Mouse (Mus musculus) thymus, postnatal 14 days (tissue): ENCODE data around the gene Wdr43.
A peak's percentile ranks its signal among the peaks of the same experiment; 100 is the strongest.
"Not testable (repeated sequence)": the region's sequence is repeated elsewhere in the genome, so short reads cannot be mapped to it uniquely, and the experiment has no call there.

Experiments used
- DNase-seq: peaks from one replicate; pipeline ENCODE4 v3.0.0; 2021

Wdr43 gene

GRCm38 (mm10) chr17:71615638-71616318, at the start of gene Wdr43:
Gene Wdr43 (plus strand): TSS chr17:71615895.
- DNase-seq = peak; percentile 96

- DNase-seq = no peak
Measured at GRCm38 (mm10) chr17:71579176-71579705, 36.5 kb upstream of the Wdr43 start.

DNA sequence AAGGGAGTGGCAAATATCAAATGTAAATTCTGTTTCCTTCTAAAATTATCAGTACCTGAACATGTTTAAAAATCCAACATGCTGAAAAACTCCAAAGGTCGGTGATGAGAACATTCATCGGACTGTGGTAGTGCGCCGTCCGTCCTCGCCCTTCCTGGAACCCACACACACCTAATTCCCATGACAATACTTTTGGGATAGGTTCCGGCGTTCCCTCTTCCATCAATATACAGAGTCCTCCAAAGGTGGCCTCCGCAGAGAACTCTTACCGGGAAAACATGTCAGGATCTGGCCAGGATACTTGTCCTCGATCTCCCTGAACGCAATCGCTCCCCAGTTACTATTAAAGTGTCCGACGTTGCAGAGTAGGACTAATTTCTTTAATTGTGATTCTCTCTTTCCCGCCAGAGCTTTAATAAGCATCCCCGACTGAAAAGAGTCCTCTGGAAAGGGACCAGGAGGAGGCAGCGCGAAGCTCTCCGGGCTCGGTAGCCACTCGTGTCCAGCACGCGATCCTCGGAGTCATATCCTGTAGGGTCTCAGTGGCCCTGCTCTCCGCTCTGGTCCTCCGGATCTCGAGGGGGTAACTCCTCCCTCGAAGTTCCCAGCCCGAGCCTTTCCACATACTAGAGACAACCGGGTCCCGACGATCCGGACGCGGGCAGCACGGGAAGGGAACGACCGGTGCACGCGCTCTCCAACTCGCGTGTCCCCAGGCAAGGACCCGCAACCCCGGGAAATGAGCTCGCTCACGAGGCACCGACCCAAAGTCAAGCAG, 17.6 kb upstream of the Wdr43 start:
- no peak for DNase-seq

GRCm38 (mm10) chr17:71598659-71599554, 16.8 kb upstream of the Wdr43 start:
- DNase-seq = peak; percentile 92

GRCm38 (mm10) chr17:71616319-71617032, 781 bp downstream of the Wdr43 start:
- DNase-seq = peak; percentile 50

DNA sequence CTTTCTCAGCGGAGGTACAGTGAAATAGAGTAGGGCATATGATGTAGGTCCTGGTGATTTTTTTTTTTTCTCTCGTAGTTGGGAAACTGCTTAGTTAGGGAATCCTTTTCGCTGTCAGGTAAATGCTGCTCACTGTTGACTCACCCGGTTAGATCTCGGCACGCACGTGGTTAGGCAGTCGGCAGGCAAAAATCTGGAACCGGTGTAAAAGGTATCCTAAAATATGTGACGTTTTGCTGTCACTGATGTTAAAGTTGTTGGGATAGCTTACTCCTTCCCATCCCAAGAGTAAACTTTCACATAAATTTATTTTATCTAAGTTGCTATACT, 1.3 kb downstream of the Wdr43 start:
- DNase-seq = no peak

DNA sequence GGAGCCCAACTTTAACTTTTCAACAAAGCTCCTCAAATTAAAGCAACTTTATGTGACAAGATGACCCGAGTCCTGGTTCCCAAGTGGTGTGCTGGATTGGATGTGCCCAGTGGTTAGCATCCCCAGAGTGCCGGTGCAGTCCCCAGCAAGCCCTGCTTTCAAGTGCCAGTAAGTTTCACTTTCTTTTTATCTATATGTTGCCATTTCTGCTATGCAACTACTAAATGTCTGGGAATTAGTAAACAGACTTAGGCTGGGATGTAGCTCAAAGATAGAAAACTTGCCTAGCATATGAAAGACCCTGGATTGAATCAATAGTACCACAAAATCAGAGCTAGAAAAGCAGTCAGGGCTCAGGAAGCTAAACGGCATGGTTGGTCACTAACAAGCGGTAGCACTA, 2.3 kb downstream of the Wdr43 start:
- DNase-seq = no peak

GRCm38 (mm10) chr17:71631806-71632205, 16.1 kb downstream of the Wdr43 start:
- DNase-seq = no peak

DNA sequence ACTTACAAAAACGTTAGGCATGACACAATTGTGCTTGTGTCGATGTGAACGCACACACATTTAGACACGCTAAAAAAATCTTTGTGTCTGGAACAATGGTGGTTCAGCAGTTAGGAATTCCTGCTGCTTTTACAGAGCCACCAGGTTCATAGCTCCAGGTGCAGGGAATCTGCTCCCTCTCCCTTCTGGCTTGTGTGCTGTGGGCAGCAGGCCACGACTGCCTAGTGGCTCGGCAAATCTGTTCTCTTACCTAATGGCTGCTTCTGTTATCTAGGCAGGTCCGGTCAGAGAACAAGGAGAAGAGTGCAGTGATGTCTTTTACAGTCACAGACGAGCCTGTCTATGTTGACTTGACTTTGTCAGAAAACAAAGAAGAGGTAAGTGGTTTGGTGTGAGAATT, 17.7 kb downstream of the Wdr43 start:
- no peak for DNase-seq

DNA sequence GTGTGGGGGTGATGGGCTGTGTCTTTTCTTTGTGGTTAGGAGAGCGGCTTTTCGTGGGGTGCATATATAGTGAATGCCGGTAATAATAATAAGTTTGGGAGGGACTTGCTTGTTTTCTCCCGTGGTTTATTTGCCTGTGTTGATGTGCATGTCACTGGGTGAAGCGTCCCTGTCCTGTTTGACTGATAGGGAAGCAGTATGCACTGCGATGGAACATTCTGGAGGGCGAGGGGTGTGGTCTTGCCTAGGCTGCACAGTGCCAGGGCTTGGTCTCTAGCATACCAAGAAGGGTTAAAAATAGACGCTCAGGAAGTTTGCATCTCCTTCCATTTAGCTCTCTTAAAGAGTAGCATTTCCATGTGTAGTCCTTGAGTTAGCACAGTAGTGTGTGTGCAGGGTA, 21.1 kb downstream of the Wdr43 start:
- DNase-seq = no peak

DNA sequence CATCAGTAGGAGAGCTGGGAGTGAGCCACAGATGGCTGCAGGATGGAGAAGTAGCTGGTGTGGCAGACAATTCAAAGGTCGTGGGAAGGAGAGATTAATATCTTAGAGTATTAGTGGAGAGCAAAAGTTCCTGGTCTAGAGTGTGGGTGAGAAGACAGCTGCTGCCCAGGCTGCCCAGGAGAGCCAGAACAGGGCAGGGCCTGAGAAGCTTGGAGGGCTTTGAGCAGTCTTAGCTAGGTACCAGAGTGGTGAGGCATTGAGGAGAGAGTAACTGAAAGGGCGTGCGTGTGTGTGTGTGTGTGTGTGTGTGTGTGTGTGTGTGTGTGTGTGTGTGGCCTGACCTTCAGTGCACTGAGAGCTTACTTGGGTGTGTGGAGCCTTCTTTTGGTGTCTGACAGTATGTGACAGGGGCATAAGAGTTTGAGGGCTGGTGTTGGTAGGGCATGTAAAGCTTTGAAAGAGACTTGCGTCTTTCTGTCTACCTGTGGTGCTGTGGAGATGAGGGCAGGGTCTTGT, 22.1 kb downstream of the Wdr43 start:
- no peak for DNase-seq

DNA sequence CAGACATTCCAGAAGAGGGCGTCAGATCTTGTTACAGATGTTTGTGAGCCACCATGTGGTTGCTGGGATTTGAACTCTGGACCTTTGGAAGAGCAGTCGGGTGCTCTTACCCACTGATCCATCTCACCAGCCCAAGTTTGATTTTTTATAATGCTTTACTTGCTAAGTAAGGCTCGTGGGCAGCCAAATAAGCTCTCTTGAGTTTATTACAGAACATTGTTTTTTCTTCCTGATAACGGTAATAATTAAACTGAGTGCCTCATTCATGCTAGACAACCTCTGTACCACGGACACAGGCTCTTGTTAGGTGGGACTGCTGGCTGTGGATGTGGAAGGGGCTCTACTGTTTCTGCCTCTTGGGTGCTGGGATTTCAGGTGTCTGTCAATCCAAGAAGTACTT, 23.4 kb downstream of the Wdr43 start:
- DNase-seq = not testable (repeated sequence)

DNA sequence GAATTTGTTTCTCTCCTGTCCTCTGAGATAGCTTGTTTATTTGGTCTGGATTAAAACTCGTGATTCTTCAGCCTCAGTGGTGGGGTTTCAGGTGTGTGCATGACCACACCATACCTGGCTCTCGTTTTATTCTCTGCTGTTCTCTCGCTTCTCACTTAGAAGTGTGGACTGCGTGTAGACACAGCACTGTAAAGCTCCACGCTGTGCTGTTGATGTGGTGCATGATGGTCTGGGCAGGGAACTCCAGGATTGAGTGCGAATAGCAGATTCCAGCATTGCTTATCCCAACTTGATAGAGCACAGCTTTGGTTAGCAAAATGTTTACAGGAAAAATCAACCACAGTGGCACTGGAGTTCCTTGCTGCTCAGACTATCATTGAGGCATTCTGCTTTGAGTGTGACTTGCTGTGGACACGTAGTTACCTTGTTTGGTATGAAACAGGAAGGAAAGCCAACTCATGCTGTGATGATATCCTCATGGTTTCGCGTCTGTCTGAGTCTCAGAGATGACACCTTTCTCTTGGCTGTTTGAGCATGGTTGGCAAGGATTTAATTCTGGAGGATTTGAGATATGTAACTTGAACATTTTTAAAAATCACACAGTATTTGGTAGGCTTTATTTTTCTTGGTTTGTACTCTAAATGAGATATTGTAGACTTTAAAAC, 24.9 kb downstream of the Wdr43 start:
- DNase-seq = no peak

DNA sequence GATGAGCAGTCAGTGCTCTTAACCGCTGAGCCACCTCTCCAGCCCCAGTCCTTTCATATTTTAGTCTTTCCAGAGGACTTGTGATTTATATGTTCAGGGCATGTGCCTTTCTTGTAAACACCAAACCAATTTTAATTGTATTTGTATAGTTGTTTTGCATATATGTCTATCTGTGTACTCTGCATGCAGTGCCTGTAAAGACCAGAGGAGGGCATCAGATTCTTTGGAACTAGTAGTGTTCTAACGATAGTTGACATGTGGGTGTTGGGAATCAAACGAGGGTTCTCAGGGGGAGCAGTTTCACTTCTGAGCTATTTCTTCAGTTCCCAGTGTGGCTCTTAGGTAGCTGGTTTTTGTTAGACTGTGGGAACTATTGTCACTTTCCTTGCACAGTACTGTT, 26.5 kb downstream of the Wdr43 start:
- DNase-seq = no peak

DNA sequence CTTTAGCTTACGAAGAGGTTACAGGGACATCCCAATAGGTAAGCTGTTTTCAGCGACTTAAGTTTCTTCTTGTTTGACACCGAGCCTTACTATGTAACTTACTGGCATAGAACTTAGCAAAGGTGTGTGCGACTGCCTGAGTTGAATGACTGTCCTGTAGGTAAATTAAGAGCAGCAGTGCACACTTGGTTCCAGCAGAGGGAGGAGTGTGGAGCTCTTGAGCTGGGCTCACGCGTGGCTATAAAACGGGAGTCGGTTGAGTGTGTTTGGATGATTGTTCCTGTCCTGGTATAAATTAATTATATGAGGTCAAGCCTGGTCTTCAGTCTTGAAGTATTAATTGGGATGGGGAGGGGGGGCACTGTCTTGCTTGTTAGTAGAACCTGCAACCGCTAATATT, 34.3 kb downstream of the Wdr43 start:
- DNase-seq = no peak

GRCm38 (mm10) chr17:71652495-71652894, 36.8 kb downstream of the Wdr43 start:
- DNase-seq = no peak

GRCm38 (mm10) chr17:71652934-71653333, 37.2 kb downstream of the Wdr43 start:
- DNase-seq = no peak

GRCm38 (mm10) chr17:71657521-71657920, 41.8 kb downstream of the Wdr43 start:
- DNase-seq = no peak

DNA sequence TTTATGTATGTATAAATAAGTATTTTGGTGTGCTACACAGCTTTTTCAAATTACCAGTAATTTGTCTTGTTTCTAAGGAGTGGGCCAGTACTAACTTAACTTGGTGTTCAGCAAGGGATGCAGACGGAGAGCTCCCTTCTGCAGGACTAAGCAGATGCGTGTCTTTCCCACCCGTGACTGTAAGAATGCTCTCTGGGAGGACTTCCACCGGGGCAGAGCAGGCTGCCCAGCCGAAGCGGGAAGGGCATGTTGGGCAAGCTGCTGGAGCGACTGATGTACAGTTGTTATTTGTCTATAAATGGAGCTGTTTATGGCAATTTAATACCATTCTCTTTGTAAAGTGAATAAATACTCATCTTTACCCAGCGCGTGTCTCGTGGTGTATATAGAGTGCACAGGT, 43.0 kb downstream of the Wdr43 start:
- no peak for DNase-seq

DNA sequence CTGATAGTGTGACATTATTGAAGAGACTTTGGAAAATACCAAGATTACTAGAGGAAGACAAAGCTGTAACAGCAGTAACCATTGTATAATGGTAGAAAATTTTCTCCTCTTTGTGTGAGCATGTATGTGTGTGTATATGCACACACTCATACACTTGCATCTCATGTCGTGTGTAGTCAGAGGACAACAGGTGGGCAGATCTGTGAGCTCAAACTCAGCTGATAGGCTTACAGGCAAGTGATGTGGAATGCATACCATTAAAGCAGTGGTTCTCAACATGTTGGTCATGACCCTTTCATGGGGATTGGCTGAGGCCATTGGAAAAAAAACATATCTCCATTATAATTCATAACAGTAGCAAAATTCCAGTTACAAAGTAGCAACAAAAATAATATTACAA, 44.7 kb downstream of the Wdr43 start:
- DNase-seq = no peak

DNA sequence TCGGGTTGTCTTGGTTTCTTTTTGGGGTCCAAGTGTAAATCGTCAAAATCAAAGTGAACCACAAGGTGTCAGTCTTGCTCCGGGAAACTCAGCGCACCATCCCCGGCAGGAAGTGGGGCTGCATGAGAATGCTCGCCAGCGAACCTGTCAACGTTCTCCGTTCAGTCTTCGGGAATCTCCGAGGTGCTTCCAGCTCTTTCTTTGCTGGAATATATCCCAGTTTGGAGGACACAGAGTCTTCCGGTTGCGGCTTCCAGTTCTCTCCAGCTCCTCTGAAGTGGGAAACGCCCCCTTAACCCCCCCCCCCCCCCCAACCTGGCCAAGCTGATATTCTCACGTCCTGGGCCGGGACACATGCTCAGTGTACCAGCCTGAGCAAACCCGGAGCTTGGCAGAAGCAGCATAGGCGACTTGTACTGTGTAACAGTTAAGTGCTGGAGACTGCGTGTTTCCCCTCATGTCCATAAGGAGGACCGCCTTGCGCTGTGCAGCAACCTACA, 47.1 kb downstream of the Wdr43 start:
- DNase-seq = peak; percentile 71

GRCm38 (mm10) chr17:71663491-71663890, 47.8 kb downstream of the Wdr43 start:
- DNase-seq = no peak
